Mouse (Mus musculus): Measurements from ENCODE around the gene B4galnt4.
"Not testable (repeated sequence)": the region's sequence is repeated elsewhere in the genome, so short reads cannot be mapped to it uniquely, and the experiment has no call there.

The B4galnt4 gene

GRCm38 (mm10) chr7:141060426-141061242, at the start of gene B4galnt4:
B4galnt4 (plus strand) TSS chr7:141061104.
- DNase-seq, result peak; percentile 79

- peak; percentile 23 for DNase-seq
These were observed 49.6 kb upstream of the B4galnt4 start for GRCm38 (mm10) chr7:141011238-141011770.

GRCm38 (mm10) chr7:141016707-141017697, 43.9 kb upstream of the B4galnt4 start:
- DNase-seq, result no peak

- DNase-seq, result not testable (repeated sequence)
These were observed 43.1 kb upstream of the B4galnt4 start, which contains the start of gene Ifitm6 for GRCm38 (mm10) chr7:141017824-141018223. Ifitm6 (minus strand) TSS chr7:141017924.

- no peak for DNase-seq
These were observed 41.9 kb upstream of the B4galnt4 start for GRCm38 (mm10) chr7:141019028-141019427.

GRCm38 (mm10) chr7:141021489-141022449, 39.1 kb upstream of the B4galnt4 start:
- DNase-seq, result no peak

- no peak for DNase-seq
These were observed 35.8 kb upstream of the B4galnt4 start for GRCm38 (mm10) chr7:141024865-141025838.

- no peak for DNase-seq
These were observed 34.7 kb upstream of the B4galnt4 start for GRCm38 (mm10) chr7:141026097-141026739.

- DNase-seq, result no peak
These were observed 34.2 kb upstream of the B4galnt4 start for GRCm38 (mm10) chr7:141026740-141027098.

GRCm38 (mm10) chr7:141028831-141029230, 32.1 kb upstream of the B4galnt4 start, which contains the start of gene Gm17387:
Gm17387 (plus strand) TSS chr7:141029131.
- no peak for DNase-seq

GRCm38 (mm10) chr7:141030390-141030789, 30.5 kb upstream of the B4galnt4 start:
- no peak for DNase-seq

- no peak for DNase-seq
These were observed 28.3 kb upstream of the B4galnt4 start for GRCm38 (mm10) chr7:141032458-141033167.

GRCm38 (mm10) chr7:141036624-141037023, 24.3 kb upstream of the B4galnt4 start:
- not testable (repeated sequence) for DNase-seq

- no peak for DNase-seq
These were observed 22.5 kb upstream of the B4galnt4 start for GRCm38 (mm10) chr7:141038090-141039032.

GRCm38 (mm10) chr7:141039386-141040107, 21.4 kb upstream of the B4galnt4 start:
- DNase-seq, result no peak

GRCm38 (mm10) chr7:141040867-141041606, 19.9 kb upstream of the B4galnt4 start:
- no peak for DNase-seq

- DNase-seq, result no peak
These were observed 19.2 kb upstream of the B4galnt4 start for GRCm38 (mm10) chr7:141041661-141042060.
